Mouse (Mus musculus) ZHBTc4 (cell line): Measurements from ENCODE around the gene Eml3.

Source experiments
- DNase-seq: peaks from one replicate; pipeline ENCODE4 v3.0.0-alpha.2; 2011; ENCODE audit warnings: low read depth, low spot score

The Eml3 gene

DNA sequence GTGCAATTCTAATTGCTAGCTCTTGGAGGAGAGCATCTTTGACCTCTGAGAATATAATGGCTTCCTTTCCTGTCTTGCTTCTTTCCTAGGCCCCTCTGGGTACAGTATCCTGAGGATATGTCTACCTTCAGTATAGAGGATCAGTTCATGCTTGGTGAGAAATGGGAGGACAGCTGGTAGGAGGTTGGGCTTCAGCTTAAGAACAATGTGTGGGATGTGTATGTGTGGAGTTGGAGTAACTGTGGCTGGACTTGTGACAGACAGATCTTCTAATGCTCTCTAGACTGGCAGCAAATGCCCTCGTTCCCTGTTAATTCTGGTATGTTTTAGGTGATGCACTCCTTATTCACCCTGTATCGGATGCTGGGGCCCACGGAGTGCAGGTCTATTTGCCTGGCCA, 15.1 kb upstream of the Eml3 start:
- no peak for DNase-seq

DNA sequence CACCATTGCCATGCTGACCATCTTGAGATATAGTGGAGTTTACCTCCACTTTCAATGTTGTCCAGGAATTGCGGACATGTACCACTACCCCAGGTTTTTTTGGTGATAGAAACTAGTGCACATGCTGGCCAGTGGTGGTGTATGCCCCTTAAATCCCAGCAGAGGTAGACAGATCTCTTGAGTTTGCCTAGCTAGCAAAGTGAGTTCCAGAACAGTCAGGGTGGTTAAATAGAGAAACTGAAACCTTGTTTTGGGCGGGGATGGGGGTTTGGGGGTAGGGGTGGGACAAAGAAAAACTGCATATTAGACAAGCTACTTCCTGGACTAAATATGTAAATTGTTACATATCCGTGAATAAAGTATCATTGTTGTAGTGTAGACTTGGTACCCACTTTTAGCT, 10.4 kb upstream of the Eml3 start:
- no peak for DNase-seq

DNA sequence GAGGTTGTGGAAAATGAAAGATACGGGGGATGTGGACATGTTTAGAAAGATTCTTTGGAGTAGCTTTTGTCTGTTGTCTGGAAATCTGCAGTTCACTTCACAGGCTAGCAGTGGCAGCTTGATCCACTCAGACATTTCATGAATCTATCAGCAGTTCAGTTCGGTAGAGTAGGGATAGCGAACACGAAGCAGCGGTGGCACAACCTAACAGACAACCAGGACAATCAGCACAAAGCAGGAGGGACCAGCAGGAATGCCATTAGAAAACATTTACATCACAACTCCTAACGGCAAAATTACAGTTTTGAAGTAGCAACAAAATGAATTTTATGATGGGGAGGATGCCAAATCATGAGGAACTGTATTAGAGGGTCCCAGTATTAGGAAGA, 9.7 kb upstream of the Eml3 start:
- peak; percentile 35 for DNase-seq

DNA sequence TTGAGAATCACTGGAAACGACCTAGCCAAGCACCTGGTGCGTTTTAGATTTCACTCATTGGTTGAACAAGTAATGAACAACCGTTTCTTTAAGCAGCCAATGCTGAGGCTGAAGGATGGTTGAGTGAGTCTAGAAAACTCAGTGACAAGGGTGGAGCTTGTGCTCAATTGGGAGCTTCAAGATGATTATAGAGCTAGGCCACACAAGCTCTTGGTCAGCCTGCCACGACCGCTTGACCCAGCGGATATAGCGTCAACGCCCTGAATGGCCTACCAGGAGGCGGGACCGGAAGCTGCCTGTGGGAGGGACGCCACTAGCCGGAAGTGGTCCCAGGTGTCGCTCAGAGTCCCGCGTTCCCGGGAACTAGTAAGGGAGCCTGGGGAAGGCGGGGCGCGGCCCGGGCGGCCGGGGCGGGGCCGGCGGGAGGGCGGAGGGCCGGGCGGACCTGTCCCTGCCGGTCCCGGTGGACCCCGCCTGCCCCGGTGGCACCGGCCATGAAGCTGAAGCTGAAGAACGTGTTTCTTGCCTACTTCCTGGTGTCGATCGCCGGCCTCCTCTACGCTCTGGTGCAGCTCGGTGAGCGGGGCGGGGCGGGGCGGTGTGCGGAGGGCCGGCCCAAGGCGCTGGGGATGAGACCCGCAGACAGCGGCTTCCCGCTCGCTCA, 9.1 kb upstream of the Eml3 start, which contains the start of gene B3gat3:
Gene B3gat3, plus strand, starts transcription at position 302 of the 664 bp plus-strand sequence.
- DNase-seq, result peak; percentile 95

DNA sequence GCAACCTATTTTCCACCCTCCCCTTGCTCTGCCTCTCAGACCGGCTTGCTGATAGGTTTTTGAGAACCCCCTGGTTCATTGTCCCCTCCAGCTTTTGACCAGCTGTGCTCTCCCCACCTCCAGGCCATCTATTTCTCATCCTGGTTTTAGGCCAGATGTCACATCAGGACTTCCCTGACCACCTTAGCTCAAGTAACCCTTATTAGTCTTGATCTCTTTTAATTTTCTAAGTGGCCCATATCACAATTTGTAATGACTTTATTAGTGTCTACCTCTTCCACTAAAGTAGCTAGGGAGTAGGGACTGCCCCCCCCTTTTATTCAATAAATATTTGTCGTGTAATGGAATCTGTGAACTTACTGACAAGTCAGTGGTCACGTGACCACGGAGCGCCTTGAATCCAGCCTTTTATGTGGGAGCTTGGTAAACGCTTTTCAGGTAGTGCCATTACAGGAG, 8.5 kb upstream of the Eml3 start:
- peak; percentile 76 for DNase-seq

DNA sequence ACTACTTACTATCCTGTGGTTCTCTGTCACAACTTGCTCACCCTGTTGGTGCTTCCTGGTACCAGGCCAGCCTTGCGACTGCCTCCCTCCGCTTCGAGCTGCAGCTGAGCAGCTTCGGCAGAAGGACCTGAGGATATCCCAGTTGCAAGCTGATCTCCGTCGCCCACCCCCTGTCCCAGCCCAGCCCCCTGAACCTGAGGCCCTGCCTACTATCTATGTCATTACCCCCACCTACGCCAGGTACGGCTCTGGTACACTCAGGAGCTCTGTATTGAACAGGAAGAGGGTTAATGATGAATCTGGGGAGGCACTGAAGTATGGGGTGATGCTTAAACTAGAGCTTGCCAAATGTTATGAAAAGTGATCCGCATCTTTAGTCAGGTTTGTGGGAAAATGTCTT, 7.6 kb upstream of the Eml3 start:
- no peak for DNase-seq

DNA sequence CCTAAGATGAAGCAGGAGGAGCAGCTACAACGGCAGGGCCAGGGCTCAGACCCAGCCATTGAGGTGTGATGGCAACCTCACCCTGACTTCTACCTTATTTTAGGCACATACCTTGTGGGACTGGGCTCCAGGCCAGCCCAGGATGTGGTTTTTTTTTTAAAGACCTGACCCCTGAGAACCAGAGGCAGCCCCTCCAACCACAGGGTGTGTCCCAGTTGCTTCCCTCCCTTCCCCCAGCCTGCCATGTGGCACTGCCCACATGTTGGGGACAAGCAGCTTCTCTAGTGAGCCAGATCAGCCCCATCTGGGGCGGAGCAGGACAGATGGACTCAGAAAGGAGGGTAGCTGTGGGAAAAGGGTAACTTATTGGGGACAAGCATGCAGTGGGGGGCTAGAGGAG, 2.6 kb upstream of the Eml3 start:
- no peak for DNase-seq

DNA sequence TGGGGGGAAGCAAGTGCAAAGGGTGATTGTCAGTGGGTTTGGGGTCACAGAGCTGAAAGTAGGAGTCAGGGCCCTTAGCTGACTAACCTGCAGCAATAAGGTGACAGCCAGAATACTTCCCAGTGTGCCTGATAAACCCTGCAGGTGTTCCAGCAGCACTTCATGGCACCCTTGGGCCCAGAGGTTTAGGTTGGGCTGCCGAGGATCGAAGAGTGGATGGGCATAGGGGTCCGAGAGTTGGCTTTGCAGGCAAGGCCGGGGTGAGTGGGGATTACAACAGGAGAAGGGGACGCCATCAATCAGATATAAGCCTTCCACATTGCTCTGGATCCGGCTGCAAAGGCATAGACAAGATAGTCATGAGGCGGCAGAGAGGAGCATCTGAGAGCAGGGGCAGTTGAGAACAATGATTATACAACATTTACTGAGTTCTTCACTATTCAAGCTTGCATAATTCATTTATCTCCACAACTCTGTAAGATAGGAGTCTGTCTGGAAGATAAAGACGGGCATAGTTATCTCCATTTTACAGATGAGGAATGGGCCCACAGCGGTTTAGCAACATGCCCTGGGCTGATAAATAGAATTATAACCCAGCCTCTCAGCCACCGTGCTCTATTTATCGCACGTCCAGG, 1.3 kb upstream of the Eml3 start:
- no peak for DNase-seq

DNA sequence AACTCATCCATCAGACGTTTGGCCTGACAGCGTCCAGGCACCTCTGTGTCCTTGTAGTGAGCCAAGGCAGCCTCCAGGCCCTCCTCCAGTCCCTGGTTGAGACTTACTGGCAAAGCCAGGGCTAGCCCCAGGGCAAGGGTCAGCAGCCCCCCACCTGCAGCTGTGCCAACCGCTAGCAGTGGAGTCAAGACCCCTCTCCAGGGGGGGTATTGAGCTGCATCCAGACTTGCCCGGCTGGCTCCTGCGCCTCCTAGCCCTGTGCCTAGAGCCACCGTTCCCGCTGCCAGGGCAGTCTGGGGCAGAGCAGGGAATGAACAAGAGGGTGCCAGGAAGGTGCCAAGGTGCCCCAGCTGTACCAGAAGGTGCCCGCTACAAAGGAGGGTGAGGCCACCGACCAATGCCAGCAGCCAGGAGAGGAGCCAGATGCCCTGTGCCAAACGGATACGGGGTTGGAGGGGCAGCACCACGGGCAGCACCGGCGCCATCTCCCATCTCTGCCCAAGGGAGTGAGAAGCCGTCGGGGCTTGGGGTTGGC, 596 bp upstream of the Eml3 start:
- DNase-seq, result no peak

DNA sequence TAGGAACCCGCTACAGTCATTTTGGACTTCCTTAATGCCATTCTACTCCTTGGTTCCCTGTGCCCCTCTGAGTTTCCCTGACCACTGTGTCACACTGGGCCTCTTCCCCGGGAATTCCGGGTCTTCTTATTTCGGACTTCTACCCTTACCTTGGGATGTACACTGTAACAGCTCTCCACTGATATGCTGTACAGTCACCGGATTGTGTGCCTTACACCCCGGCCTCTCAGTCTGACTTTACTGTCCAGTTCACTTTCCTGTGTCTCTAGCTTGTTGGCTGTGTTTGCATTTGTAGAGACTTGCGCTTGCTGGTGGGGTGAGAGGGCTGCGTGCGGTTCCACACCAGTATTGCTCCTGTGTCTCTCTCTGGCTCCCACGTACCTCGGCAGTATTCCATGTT, 765 bp downstream of the Eml3 start:
- no peak for DNase-seq

DNA sequence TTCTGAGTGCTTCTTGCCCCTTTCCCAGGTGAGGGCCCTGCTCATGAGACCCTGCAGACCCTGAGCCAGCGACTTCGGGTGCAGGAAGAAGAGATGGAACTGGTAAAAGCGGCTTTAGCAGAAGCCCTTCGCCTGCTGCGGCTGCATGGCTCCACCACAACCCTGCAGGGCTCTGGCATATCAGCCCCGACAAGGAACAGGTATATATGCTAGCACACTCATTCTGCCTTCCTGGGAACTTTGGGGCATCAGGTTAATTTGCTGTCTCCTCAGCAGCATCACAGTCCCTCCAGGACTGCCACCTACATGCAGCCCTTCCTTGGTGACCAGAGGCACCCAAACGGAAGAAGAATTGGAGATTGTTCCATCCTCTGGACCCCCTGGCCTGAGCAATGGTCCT, 1.4 kb downstream of the Eml3 start:
- DNase-seq, result no peak

DNA sequence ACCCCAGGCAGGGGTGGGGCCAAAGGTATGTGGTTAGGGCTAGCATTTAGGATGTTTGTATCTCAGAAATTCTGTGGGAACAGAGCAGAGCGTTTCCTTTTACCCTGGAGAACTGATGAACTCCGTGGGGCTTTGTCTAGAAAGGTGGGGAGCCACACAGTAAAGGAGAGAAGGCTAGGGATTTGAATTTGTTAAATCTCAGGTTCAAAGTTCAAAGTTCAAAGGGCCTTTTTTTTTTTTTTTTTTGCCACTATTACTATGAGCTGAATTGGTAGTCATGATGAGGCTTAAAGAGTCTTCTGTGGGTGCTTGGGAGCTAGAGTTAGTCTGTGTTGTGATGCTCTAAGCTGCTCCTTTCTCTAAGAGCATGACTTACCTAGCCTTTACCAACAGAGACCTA, 7.4 kb downstream of the Eml3 start:
- no peak for DNase-seq

DNA sequence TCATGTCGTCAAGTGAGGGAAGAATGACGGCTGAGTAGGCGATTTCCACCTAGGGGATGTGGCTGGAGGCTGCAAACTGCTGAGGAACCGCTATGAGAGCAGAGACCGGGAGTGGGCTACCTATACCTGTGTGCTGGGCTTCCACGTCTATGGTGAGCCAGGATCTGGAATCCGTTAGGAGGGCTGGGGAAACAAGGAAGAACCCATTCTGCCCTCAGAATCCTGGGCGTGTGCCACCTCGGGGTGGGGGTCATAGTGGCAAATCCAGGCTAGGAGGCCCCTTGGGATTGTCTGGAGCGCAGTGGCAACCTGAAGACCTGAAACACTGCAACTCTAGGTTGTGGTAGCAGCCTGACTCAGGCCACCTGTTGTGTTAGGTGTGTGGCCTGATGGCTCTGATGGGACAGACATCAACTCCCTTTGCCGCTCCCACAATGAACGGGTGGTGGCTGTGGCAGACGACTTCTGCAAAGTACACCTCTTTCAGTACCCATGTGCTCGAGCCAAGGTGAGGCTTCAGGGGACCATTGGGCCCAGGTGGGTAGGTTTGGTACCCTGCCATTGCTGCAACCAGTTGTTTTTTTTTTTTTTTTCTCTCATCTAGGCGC, 11.3 kb downstream of the Eml3 start:
- peak; percentile 77 for DNase-seq

DNA sequence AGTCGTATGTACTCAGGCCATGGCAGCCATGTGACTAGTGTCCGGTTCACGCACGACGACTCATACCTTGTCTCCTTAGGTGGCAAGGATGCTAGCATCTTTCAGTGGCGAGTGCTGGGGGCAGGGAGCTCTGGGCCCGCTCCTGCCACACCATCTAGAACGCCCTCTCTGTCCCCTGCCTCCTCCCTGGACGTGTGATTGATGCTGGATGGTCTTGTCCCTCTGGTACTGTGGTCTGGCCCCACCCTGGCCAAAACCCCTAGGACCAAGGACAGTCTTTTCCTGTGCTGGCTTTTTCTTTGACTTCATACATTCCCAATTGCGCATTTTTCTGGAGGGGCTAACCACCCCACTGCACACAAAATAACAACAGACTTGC, 11.8 kb downstream of the Eml3 start:
- DNase-seq, result no peak

DNA sequence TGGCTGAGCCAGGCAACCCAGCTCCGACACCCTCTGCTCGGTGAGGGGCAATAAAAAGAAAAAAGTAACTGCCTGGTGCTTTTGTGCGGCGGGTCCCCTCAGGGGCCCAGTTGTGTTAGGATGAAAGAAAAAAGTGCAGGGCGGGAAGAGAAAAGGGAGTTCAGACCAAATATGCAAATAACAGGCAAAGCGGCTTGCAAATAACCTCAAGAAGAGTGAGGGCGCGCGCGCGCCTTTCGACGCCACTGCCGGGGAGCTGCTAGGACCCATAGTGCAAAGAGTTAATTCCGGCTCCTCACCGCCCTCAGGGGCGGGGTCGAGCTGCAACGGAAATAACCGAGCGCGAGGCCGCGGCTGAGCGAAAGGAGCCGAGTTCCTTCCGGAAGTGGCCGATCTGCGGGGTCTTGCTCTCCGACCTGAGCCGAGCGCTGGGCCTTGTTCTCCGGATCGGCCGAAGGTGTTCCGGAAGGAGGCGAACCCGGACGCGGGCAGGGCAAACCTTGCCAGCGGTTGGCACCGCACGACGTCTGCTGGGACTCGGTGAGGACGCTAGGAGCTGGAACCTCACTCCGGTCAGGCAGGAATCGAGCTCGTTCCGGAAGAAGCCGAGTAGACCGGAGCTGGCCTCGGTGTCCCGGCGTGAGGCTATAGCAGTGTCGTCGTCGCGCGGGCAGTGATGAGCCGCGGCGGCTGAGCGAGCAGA, 12.3 kb downstream of the Eml3 start, which contains the start of gene Mta2:
Gene Mta2, plus strand, starts transcription at position 361 of the 703 bp plus-strand sequence.
- peak; percentile 98 for DNase-seq

DNA sequence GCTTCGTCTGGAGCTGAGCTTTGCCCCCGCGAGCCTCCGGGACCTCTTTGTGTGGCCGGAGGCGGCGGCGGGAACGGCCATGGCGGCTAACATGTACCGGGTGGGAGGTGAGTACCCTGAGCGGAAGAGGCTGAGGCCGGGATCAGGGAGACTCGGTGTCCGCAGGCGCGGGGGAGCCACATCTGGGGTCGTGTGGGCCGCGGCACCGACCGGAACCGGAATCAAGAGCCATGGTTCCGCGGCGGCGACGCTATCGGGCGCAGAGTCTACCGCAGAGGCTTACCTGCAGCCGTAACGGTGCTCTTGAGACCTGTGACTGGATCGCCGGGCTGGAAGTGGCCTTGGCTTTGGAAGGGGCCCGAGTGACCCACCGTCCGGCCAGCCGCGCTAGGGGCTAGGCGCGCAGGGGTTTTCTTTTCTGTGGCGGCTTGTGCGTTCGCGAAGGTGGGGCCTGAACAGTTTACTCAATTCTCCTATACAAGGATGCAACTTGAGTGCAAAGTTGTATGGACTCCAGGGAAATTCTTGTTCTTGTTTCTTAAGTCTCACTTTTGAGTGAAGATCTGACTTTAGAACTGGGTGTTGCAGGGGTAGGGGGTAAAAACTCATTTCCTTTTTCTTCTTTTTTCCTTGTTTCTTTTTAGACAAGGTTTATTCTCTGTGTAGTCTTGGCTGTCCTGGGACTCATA, 13.1 kb downstream of the Eml3 start:
- DNase-seq, result peak; percentile 63

DNA sequence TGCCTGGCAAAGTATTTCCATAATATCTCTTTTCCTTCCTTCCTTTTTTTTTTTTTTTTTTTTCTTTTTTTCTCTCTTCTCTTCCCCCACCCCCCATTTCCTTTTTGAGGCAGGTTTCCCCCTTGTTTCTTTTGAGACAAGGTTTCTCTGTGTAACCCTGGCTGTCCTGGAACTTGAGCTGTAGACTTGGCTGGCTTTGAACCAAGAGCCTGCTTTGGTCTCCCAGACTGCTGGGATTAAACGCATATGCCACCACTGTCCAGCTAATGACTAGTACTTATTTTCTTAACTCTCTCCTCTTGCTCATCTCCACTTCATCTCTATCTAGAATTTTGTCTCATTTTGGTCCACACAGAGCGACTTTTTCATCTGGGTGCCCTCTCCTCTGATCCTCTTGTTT, 13.7 kb downstream of the Eml3 start:
- no peak for DNase-seq

DNA sequence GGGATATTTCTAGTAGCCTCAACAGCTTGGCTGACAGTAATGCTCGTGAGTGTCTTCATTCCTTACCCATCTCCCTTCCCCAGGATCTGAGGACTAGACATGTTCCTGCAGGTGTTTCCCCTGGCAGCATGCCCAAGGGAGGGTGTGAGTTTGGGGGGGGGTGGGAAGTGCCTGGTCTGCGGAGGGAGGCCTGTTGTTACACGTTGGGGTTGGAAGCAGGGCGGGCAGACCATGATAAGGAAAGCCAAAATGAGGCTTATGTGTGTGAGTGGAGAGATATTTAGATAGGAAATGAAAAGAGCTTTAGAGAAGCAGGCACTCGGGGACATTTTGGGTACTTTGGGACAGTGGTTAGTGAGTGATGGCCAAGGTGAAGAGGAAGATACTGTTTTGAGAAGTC, 14.7 kb downstream of the Eml3 start:
- DNase-seq, result no peak

DNA sequence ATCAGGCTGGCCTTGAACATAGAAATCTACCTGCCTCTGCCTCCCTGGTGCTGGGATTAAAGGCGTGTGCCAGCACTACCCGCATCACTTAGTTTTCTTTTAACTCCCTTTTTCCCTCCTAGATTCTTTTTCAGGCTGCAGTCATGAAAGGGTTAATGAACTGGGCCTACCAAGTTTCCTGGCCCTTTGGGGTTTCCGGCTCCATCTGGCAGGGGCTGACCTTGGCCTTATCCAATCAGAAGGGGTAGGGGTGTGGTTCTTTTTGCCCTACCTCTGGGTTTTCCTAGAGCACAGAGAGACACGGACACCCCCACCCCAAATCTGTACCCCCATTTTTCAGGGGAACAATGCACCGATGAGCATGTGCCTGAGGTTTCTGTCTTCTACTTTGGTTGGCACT, 15.4 kb downstream of the Eml3 start:
- peak; percentile 93 for DNase-seq

DNA sequence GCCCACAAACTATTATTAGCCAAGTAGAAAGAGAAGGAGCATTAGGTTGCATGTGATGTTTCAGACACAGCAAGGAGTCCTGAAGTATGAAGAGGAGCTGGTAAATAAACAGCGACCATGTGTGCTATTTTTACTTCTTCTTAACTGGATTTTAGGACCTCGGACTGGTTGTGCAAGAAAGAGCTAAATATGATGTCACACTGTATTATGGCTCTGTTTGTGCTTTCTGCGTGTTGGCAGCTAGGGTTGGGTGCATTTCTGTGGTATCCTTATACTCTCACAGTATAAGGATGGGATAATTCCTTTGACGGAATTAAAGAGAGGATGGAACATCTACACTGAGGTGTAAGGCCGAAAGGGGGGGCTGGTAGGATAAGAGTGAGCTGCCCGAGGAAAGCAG, 15.9 kb downstream of the Eml3 start:
- DNase-seq, result no peak

DNA sequence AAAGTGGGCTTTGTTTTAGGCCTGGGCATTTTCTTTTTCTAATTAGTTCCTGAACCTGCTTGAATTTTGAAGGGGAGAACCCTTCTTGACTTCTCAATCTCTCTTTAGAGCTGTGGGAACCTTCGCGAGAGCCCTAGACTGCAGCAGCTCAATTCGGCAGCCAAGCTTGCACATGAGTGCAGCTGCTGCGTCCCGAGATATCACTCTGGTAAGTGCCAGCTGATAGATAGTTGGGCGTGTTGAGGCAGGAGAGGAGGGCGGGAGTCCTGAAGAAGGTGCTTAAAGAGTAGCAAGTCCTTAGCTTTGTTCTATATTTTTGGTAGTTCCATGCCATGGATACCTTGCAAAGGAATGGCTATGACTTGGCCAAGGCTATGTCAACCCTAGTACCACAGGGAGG, 17.6 kb downstream of the Eml3 start:
- DNase-seq, result no peak

DNA sequence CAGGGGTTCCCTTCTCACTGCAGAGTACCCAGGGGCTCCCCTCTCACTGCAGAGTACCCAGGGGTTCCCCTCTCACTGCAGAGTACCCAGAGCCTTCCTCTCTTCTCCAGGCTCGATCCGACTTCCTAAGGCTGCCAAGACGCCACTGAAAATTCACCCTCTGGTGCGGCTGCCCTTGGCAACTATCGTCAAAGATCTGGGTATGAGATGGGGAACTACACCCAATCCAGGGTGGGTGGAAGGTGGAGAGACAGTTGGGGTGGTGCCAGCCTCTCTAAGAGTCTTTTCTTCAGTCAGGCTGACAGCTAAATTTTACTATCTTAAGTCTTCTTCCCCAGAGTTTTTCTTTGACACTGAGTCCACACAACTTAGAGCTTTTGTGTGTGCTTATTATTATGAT, 20.8 kb downstream of the Eml3 start:
- DNase-seq, result no peak
